Mouse (Mus musculus): Measurements from ENCODE around the gene D430042O09Rik. TPM values are rescaled to one million over a fixed set of nuclear protein-coding genes. Genes with fewer than 3 reads are reported as not detected.

The D430042O09Rik gene
- polyA plus RNA-seq, 1 experiment from 2014 or later = 8.6 TPM

- Histone ChIP-seq H3K27me3 (ENCODE audit: control insufficient read depth, insufficient read depth, low read length) (no peaks in the 10 kb centered on the region), H3K9ac (ENCODE audit: low read length) (peak overlapping the region; percentile 21), H3K4me1 (ENCODE audit: control insufficient read depth in 2 of 2, insufficient read depth in 2 of 2, low read length in 2 of 2) (peaks cover 37 to 62% of the 10 kb centered on the region in 2 experiments), H3K4me2 (ENCODE audit: low read length) (peak overlapping the region; percentile 2; the same call in 1 of the 2 replicates), H3K9me3 (ENCODE audit: control insufficient read depth, low read length) (no peaks in the 10 kb centered on the region), H3K4me3 (ENCODE audit: control insufficient read depth in 1 of 2, insufficient read depth in 1 of 2, low read depth in 1 of 2, low read length in 2 of 2) (no peak overlapping the region), H3K27ac (replicated peaks in 1 of 2; ENCODE audit: control insufficient read depth in 1 of 2, insufficient read depth in 1 of 2, low read depth in 2 of 2, low read length in 2 of 2) (peak overlapping the region; percentile 67 to 75), H3K36me3 (ENCODE audit: control insufficient read depth, insufficient read depth, low read length) (peaks cover 12% of the 10 kb centered on the region)
- no peak for ATAC-seq (ENCODE audit: insufficient number of reproducible peaks, insufficient read depth, low FRiP score, low read depth)
- 40% methylated on average over 9 of the region's 9 CpGs for WGBS
Measured at GRCm38 (mm10) chr7:125766976-125767831, 59.5 kb downstream of the D430042O09Rik start.

- 42% methylated on average over 13 of the region's 13 CpGs for WGBS
- peak overlapping the region; percentile 36 to 56 for H3K27ac ChIP-seq (replicated peaks in 1 of 2; ENCODE audit: control insufficient read depth in 1 of 2, insufficient read depth in 1 of 2, low read depth in 2 of 2, low read length in 2 of 2)
- peaks cover 19% of the 10 kb centered on the region; the same call in 1 of the 2 replicates for H3K36me3 ChIP-seq (ENCODE audit: control insufficient read depth, insufficient read depth, low read length)
- no peak for ATAC-seq (ENCODE audit: insufficient number of reproducible peaks, insufficient read depth, low FRiP score, low read depth)
- no peak overlapping the region; the same call in 1 of the 2 replicates for H3K9ac ChIP-seq (ENCODE audit: low read length)
- no peak overlapping the region for H3K4me2 ChIP-seq (ENCODE audit: low read length)
- no peak overlapping the region for H3K4me3 ChIP-seq (ENCODE audit: control insufficient read depth in 1 of 2, insufficient read depth in 1 of 2, low read depth in 1 of 2, low read length in 2 of 2)
- H3K9me3 ChIP-seq (ENCODE audit: control insufficient read depth, low read length) = no peaks in the 10 kb centered on the region
- H3K4me1 ChIP-seq (ENCODE audit: control insufficient read depth in 2 of 2, insufficient read depth in 2 of 2, low read length in 2 of 2) = peaks cover 10 to 18% of the 10 kb centered on the region in 2 experiments
- H3K27me3 ChIP-seq (ENCODE audit: control insufficient read depth, insufficient read depth, low read length) = no peaks in the 10 kb centered on the region
Measured at GRCm38 (mm10) chr7:125772961-125773571, 65.4 kb downstream of the D430042O09Rik start.

- H3K36me3 ChIP-seq (ENCODE audit: control insufficient read depth, insufficient read depth, low read length) = peaks cover 6% of the 10 kb centered on the region; the same call in 1 of the 2 replicates
- no peak overlapping the region for H3K4me2 ChIP-seq (ENCODE audit: low read length)
- no peak overlapping the region for H3K27ac ChIP-seq (replicated peaks in 1 of 2; ENCODE audit: control insufficient read depth in 1 of 2, insufficient read depth in 1 of 2, low read depth in 2 of 2, low read length in 2 of 2)
- ATAC-seq (ENCODE audit: insufficient number of reproducible peaks, insufficient read depth, low FRiP score, low read depth) = no peak
- H3K4me1 ChIP-seq (ENCODE audit: control insufficient read depth in 2 of 2, insufficient read depth in 2 of 2, low read length in 2 of 2) = no peaks in the 10 kb centered on the region
- H3K4me3 ChIP-seq (ENCODE audit: control insufficient read depth in 1 of 2, insufficient read depth in 1 of 2, low read depth in 1 of 2, low read length in 2 of 2) = no peak overlapping the region
- H3K9ac ChIP-seq (ENCODE audit: low read length) = no peak overlapping the region
- 83% methylated on average over 1 of the region's 1 CpGs for WGBS
- H3K9me3 ChIP-seq (ENCODE audit: control insufficient read depth, low read length) = no peaks in the 10 kb centered on the region
- no peaks in the 10 kb centered on the region for H3K27me3 ChIP-seq (ENCODE audit: control insufficient read depth, insufficient read depth, low read length)
Measured at GRCm38 (mm10) chr7:125783206-125783605, 75.5 kb downstream of the D430042O09Rik start.

- WGBS = 83% methylated on average over 5 of the region's 5 CpGs
- Histone ChIP-seq H3K4me3 (ENCODE audit: control insufficient read depth in 1 of 2, insufficient read depth in 1 of 2, low read depth in 1 of 2, low read length in 2 of 2) (no peak overlapping the region), H3K4me2 (ENCODE audit: low read length) (no peak overlapping the region), H3K36me3 (ENCODE audit: control insufficient read depth, insufficient read depth, low read length) (no peaks in the 10 kb centered on the region), H3K4me1 (ENCODE audit: control insufficient read depth in 2 of 2, insufficient read depth in 2 of 2, low read length in 2 of 2) (peaks cover 4% of the 10 kb centered on the region in 2 experiments; a peak in 3 of 4 replicates), H3K27me3 (ENCODE audit: control insufficient read depth, insufficient read depth, low read length) (no peaks in the 10 kb centered on the region), H3K9ac (ENCODE audit: low read length) (no peak overlapping the region), H3K27ac (replicated peaks in 1 of 2; ENCODE audit: control insufficient read depth in 1 of 2, insufficient read depth in 1 of 2, low read depth in 2 of 2, low read length in 2 of 2) (no peak overlapping the region), H3K9me3 (ENCODE audit: control insufficient read depth, low read length) (no peaks in the 10 kb centered on the region)
- no peak for ATAC-seq (ENCODE audit: insufficient number of reproducible peaks, insufficient read depth, low FRiP score, low read depth)
Measured at GRCm38 (mm10) chr7:125786105-125786504, 78.4 kb downstream of the D430042O09Rik start.

- H3K27ac ChIP-seq (replicated peaks in 1 of 2; ENCODE audit: control insufficient read depth in 1 of 2, insufficient read depth in 1 of 2, low read depth in 2 of 2, low read length in 2 of 2) = no peak overlapping the region
- no peak for ATAC-seq (ENCODE audit: insufficient number of reproducible peaks, insufficient read depth, low FRiP score, low read depth)
Measured at GRCm38 (mm10) chr7:125787046-125787445, 79.4 kb downstream of the D430042O09Rik start.

GRCm38 (mm10) chr7:125790039-125790438 lies 82.4 kb downstream of the D430042O09Rik start:
- ATAC-seq (ENCODE audit: insufficient number of reproducible peaks, insufficient read depth, low FRiP score, low read depth) = no peak
- 52% methylated on average over 8 of the region's 8 CpGs for WGBS

More at GRCm38 (mm10) chr7:125787046-125787445, 79.4 kb downstream of the D430042O09Rik start:
- WGBS = 71% methylated on average over 7 of the region's 7 CpGs
- no peak overlapping the region for H3K4me3 ChIP-seq (ENCODE audit: control insufficient read depth in 1 of 2, insufficient read depth in 1 of 2, low read depth in 1 of 2, low read length in 2 of 2)
- H3K36me3 ChIP-seq (ENCODE audit: control insufficient read depth, insufficient read depth, low read length) = no peaks in the 10 kb centered on the region
- no peak overlapping the region for H3K9ac ChIP-seq (ENCODE audit: low read length)
- H3K9me3 ChIP-seq (ENCODE audit: control insufficient read depth, low read length) = no peaks in the 10 kb centered on the region
- no peaks in the 10 kb centered on the region for H3K27me3 ChIP-seq (ENCODE audit: control insufficient read depth, insufficient read depth, low read length)
- H3K4me2 ChIP-seq (ENCODE audit: low read length) = no peak overlapping the region
- peaks cover 4% of the 10 kb centered on the region in 2 experiments; a peak in 3 of 4 replicates for H3K4me1 ChIP-seq (ENCODE audit: control insufficient read depth in 2 of 2, insufficient read depth in 2 of 2, low read length in 2 of 2)

GRCm38 (mm10) chr7:125806571-125806970 lies 98.9 kb downstream of the D430042O09Rik start:
- H3K4me1 ChIP-seq (ENCODE audit: control insufficient read depth in 2 of 2, insufficient read depth in 2 of 2, low read length in 2 of 2) = no peaks in the 10 kb centered on the region; a peak in 1 of 4 replicates

More at GRCm38 (mm10) chr7:125790039-125790438, 82.4 kb downstream of the D430042O09Rik start:
- Histone ChIP-seq H3K9ac (ENCODE audit: low read length) (no peak overlapping the region; the same call in 1 of the 2 replicates), H3K36me3 (ENCODE audit: control insufficient read depth, insufficient read depth, low read length) (no peaks in the 10 kb centered on the region), H3K27me3 (ENCODE audit: control insufficient read depth, insufficient read depth, low read length) (no peaks in the 10 kb centered on the region), H3K27ac (replicated peaks in 1 of 2; ENCODE audit: control insufficient read depth in 1 of 2, insufficient read depth in 1 of 2, low read depth in 2 of 2, low read length in 2 of 2) (peak overlapping the region in 1 of 2 experiments; percentile 2; a peak in 1 of 4 replicates), H3K4me2 (ENCODE audit: low read length) (no peak overlapping the region), H3K4me3 (ENCODE audit: control insufficient read depth in 1 of 2, insufficient read depth in 1 of 2, low read depth in 1 of 2, low read length in 2 of 2) (no peak overlapping the region), H3K9me3 (ENCODE audit: control insufficient read depth, low read length) (no peaks in the 10 kb centered on the region), H3K4me1 (ENCODE audit: control insufficient read depth in 2 of 2, insufficient read depth in 2 of 2, low read length in 2 of 2) (peaks cover 7 to 13% of the 10 kb centered on the region in 2 experiments)

More at GRCm38 (mm10) chr7:125806571-125806970, 98.9 kb downstream of the D430042O09Rik start:
- WGBS = 62% methylated on average over 1 of the region's 1 CpGs
- Histone ChIP-seq H3K9ac (ENCODE audit: low read length) (no peak overlapping the region), H3K36me3 (ENCODE audit: control insufficient read depth, insufficient read depth, low read length) (no peaks in the 10 kb centered on the region), H3K27me3 (ENCODE audit: control insufficient read depth, insufficient read depth, low read length) (no peaks in the 10 kb centered on the region), H3K27ac (replicated peaks in 1 of 2; ENCODE audit: control insufficient read depth in 1 of 2, insufficient read depth in 1 of 2, low read depth in 2 of 2, low read length in 2 of 2) (no peak overlapping the region), H3K9me3 (ENCODE audit: control insufficient read depth, low read length) (no peaks in the 10 kb centered on the region), H3K4me2 (ENCODE audit: low read length) (no peak overlapping the region), H3K4me3 (ENCODE audit: control insufficient read depth in 1 of 2, insufficient read depth in 1 of 2, low read depth in 1 of 2, low read length in 2 of 2) (no peak overlapping the region)
- no peak for ATAC-seq (ENCODE audit: insufficient number of reproducible peaks, insufficient read depth, low FRiP score, low read depth)
